Mouse (Mus musculus): Measurements from ENCODE around the gene Clec10a.
"Not testable (repeated sequence)": the region's sequence is repeated elsewhere in the genome, so short reads cannot be mapped to it uniquely, and the experiment has no call there.

The Clec10a gene

DNA sequence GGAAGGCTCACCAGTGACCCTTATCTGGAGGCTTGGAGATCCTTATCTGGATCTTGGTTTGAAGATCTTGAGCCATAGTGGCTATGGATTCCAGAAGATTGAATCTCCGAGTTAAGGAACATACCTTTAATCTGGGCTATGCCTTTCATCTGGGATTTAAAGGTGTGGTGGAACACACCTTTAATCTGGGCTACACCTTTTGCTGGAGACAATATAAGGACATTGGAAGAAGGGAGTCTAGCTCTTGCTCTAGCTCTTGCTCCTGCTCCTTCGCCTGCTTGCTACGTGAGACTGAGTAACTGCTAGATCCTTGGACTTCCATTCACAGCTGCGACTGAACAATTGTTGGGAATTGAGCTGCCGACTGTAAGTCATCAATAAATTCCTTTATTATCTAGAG lies at the start of gene Clec10a:
Gene Clec10a (plus strand): TSS at position 301 of the 400 bp plus-strand sequence.
- not testable (repeated sequence) for DNase-seq (ENCODE audit: low read depth, low spot score)

DNA sequence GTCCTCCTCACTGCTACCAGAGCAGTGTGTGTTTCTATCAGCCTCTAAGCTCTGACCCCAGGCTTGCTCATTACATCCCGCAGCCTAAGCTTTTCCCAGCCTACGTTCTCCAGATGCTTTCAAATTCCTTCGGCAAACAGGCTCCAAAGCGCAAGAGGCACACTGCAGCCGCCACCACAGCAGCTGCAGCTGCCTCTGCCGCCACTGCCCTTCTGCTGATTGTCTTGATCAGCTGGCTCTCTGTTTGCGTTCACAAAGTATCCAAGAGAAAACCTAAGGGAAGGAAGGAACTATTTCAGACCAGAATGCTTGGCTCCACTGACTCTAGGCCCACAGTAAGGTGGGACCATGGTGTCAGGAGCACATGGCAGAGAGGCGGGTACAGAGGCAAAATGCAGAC lies 48.9 kb upstream of the Clec10a start:
- no peak for DNase-seq (ENCODE audit: low read depth, low spot score)

DNA sequence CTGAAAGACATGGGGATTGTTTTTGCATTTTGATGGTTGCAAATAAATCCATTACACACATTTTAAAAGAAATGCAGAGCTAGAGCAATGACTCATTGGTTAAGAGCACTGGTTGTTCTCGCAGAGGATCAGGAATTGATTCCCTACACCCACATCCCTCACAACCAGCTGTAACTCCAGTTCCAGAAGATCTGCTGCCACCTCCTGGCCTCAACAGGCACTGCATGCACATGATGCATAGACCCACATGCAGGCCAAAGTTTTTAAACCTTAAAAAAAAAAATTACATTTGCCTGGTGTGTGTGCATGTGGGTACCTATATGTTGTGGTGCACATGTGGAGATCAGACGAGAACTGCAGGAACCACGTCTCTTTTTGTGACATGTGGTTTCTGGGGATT lies 45.9 kb upstream of the Clec10a start:
- peak; percentile 40 for DNase-seq (ENCODE audit: low read depth, low spot score)

DNA sequence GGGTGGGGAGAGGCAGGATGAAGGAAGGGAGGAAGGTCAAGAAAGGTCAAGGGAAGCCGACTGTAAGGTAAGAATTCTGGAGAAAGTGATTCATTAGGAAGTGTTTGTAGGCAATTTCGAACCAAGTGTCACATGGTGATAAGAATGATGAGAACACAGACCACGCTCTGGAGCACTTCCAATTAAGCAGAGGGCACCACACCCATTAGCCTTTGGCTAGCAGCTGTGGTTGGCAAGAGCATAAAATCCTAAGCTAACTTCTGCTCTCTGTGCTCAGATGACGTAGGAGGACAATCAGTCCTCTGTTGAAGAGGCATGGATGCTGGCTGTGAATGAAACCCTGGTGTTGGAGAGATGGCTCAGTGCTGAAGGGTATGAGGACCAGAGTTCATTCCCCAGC lies 41.4 kb upstream of the Clec10a start:
- DNase-seq (ENCODE audit: low read depth, low spot score) = no peak

DNA sequence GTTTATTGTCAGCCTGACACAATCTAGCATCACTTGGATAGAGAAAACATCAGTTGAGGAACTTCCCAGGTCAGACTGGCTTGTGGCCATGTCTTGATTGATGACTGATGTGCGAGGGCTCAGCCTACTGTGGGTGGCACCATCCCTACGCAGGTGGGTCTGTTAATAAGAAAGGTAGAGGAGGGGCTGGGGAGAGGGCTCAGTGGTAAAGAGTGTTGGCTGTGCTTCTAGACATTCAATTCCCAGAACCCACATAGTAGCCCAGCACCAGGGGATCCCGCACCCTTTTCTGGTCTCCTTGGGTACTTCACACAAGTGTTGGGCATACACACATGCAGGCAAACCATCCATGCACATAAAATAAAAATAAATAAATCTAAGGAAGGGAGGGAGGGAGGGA lies 40.1 kb upstream of the Clec10a start:
- DNase-seq (ENCODE audit: low read depth, low spot score) = no peak

DNA sequence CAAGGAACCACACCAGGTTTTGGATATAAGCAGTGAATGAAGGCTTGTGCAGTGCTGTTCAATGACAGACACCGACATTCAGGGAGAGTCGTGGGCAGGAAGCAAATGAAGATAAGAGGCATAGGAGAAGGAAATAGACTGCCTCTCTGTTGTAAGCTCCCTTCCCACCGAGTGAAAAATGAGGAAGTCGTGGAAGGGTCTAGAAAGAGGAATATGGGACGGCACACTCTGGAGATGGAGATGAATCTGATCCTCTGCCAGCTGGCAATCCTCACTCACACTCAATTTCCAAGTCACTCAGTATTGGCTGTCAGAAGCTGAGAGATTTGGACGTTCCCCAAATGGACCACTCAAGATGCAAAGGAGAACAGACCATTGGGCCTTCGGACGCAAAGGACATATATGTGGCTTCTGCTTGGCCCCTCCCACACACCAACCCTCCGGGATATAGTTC lies 26.0 kb upstream of the Clec10a start, which contains the start of gene Mgl2:
Gene Mgl2 (plus strand): TSS at position 404 of the 454 bp plus-strand sequence.
- DNase-seq (ENCODE audit: low read depth, low spot score) = no peak

DNA sequence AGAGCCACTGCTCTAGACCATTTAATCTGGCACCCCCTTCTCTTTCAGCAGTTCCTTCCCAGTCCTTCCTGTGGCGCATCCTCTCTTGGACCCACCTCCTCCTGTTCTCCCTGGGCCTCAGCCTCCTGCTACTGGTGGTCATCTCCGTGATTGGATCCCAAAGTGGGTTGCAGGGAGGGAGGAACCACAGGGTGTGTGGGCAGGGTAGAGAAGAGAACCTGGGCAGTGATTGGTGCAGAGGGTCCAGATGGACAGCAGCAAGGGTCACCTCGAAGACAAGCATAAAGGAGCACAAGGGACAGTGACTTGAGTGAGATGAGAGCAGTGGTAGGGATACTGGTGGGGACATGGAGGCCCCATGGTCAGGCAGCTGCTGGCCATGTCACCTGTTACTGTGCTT lies 21.0 kb upstream of the Clec10a start:
- DNase-seq (ENCODE audit: low read depth, low spot score) = not testable (repeated sequence)

DNA sequence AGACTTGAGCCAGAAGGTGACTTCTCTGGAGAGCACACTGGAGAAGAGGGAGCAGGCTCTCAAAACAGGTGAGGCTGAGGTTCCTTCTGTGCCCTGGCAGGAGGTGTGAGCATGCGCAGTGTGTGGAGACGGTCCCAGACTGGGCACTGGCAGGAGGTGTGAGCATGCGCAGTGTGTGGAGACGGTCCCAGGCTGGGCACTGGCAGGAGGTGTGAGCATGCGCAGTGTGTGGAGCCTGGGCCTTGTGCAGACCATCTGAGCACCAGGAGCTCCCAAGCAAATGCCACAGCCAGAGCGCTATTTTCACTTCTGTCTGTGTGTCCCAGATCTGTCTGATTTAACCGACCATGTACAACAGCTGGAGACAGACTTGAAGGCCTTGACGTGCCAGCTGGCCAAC lies 20.1 kb upstream of the Clec10a start:
- DNase-seq (ENCODE audit: low read depth, low spot score) = not testable (repeated sequence)

DNA sequence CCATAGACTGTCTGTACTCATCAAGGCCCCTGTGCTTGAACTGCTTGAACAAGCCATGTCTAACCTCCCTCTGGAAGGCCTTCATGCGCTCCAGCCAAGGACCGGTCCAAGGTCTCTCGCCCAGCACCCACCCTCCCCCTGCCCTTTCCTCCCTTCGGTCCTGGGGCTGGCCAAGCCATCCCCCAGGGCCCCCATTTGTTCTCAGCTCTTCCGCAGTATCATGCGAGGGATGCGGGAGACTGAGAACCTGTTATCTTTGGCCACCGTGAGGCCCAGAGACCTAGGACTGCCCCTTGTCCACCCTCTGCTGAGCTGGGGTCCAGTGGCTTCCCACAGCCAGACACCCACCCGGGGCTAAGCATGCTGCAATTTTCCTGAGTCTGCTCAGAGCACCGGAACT lies 16.8 kb upstream of the Clec10a start:
- DNase-seq (ENCODE audit: low read depth, low spot score) = no peak

DNA sequence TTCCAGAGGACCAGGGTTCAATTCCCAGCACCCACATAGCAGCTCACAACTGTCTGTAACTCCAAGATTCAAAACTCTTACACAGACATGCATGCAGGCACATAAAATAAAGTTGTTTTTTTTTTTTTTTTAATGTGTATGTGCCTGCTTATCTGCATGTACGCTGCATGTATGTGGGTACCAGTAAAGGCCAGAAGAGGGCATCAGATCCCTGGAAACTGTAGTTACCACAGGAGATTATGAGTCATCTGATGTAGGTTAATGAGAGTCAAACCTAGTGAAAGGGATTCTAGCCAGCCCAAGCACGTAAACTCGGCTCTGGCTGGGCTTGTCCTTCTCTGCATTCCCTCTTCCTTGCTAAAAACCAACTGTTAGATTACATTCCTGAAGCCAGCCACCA lies 4.9 kb upstream of the Clec10a start:
- no peak for DNase-seq (ENCODE audit: low read depth, low spot score)

DNA sequence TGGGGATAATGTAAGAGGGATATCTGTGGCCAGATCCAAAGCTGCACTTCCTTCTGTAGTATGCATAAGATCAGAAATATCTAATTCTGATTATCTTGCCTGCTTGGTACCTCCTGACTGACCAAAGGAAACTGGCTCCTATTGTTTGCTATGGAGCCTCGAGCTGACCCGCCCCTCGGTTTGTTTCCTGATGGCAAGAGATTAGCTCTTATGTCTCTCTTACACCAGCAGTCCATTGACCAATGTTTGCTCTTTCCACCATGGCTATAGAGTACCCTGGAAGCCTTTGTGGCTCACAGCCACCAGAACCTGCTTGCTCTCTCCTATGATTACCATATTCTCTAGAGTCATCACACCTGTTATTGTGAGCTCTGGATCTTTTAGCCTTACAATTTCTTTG lies 6.3 kb downstream of the Clec10a start:
- no peak for DNase-seq (ENCODE audit: low read depth, low spot score)

DNA sequence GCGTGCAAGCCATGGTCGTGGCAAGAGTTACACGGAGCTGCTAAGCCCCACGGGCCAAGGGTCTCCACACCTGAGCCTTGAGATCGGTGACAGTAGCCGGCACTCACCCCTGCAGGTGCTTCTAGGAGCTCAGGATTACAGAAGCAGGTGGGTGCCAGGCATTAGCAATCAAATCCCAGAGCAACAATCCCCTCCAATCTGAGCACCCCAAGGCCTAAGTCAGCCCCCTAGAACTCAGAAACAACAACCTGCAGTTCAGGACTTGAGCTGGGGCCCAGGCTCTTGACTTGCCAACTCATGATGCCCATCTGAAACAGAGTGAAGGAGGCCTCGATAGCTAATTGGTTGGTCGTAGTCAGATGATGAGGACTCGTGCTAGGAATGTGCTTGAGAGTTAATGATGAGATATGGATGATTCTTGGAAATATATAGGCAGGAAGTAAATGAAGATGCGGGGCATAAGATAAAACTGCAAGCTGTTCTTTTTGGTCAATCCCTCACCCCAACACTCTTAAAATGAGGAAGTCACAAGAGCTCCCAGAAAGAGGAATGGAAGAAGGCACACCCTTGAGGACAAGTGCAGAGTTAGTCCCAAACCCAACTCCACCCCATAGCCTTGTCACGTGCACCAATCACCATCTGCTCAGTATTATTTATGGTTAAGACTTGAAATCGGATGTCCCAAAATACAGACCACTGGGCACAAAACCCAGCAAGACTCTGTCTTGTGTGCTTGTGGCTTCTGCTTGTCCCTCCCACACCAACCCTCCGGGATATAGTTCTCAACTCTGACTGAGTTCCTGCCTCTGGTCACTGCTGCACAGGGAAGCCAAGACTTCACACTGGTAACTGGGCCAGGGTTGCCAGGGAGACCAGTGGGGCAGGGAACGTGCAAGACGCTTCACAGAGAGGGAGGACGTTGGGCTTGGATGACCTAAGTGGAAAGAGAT lies 10.2 kb downstream of the Clec10a start:
- DNase-seq (ENCODE audit: low read depth, low spot score) = no peak

DNA sequence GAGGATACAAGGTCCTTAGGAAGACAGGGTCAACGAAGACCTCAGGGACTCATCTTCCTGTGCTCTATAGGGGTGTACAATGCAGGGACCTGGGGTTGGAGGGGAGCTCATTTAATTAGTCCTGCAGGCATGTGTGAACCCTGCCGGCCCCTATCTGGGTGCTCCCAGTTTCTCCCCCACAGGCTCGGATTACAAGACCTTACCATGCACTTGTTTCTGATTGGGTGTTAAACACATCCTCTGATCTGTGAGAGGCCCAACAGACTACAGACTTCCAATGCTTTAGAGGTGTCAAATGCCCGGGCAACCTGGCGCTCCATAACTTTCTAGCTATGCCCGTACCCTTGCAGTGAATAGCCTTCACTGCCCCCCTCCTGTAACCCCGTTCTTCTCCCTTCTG lies 12.1 kb downstream of the Clec10a start:
- no peak for DNase-seq (ENCODE audit: low read depth, low spot score)

DNA sequence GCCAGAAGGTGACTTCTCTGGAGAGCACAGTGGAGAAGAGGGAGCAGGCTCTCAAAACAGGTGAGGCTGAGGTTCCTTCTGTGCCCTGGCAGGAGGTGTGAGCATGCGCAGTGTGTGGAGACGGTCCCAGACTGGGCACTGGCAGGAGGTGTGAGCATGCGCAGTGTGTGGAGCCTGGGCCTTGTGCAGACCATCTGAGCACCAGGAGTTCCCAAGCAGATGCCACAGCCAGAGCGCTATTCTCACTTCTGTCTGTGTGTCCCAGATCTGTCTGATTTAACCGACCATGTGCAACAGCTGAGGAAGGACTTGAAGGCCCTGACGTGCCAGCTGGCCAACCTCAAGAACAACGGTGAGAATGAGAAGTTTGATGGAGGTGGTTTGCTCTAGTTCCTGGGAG lies 13.5 kb downstream of the Clec10a start:
- not testable (repeated sequence) for DNase-seq (ENCODE audit: low read depth, low spot score)

DNA sequence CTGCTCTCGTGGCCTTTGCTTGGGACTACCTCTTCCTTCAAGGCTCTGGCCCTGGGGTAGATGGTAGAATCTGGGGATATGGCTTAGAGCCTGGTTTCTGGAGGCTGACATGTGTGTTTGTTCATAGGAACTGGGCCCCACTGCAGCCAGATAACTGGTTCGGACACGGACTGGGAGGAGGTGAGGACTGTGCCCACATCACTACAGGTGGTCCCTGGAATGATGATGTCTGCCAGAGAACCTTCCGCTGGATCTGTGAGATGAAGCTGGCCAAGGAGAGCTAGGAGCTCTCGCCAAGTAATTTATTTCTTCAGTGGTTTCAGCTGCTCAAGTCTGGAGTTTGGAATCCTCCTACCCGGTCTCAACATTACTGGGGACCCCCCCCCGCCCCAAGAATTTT lies 14.3 kb downstream of the Clec10a start:
- DNase-seq (ENCODE audit: low read depth, low spot score) = no peak

DNA sequence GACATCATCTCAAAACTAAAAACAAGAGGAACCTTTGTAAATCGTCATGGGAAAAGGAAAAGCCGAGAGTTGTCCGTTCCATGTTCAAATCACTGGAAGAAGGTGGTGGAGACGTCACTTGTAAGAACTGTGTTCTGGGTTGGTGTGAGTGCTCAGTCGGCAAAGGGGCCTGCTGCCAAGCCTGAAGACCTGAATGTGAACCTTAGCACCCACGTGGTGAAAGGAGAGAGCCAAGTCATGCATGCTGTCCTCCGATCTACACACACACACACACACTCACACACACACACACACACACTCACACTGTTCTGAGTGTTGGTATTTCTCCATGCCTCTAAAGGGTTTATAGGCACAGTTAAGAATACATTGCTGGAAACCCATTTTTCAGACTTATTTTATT lies 15.2 kb downstream of the Clec10a start:
- DNase-seq (ENCODE audit: low read depth, low spot score) = no peak

DNA sequence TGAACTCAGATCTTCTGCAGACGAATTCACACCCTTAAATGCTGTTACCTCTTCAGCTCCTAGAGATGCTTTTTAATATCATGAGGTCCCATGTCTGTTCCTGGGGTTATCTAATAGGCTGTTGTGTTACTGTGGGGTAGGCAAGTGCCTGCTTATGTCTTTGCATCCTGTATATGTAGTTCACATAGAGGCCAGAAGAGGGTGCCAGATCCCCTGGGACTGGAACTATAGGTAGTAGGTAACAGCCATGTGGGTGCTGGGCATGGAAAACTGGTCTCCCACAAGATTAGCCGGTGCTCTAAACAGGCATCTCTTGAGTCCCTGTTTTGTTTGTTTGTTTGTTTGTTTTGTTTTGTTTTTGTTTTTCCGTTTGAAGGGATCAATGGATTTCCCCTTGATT lies 15.8 kb downstream of the Clec10a start:
- peak; percentile 67 for DNase-seq (ENCODE audit: low read depth, low spot score)

DNA sequence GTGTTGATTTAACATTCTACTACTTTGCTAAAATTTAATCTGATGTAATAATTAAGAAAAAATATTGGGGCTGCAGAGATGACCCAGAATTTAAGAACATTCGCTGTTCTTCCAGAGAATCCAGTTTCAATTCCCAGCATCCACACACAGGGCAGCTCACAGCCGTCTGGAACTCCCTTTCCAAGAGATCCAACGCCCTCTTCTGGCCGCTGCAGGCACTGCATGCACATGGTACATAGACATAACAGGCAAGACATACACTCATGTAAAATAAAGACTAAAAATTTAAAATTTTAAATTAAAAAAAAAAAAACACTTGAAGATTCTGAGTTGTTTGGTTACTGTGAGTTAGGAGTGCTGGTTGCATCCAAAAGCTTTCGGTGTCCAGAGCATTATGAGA lies 16.3 kb downstream of the Clec10a start:
- peak; percentile 40 for DNase-seq (ENCODE audit: low read depth, low spot score)

DNA sequence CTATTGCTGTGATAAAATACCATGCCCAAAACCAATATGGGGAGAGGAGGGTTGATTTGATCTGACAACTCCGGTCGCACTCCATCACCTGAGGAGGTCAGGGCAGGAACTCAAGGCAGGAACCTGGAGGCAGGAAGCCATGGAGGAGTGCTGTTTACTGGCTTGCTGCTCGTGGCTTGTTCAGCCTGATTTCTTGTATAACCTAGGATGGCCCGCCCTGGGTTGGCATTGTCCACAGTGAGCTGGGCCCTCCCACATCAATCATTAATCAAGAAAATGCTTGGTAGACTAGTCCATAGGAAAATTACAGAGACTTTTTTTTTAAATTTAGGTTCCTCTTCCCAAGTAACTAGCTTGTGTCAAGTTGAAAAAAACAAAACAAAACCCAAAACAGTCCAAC lies 18.5 kb downstream of the Clec10a start:
- no peak for DNase-seq (ENCODE audit: low read depth, low spot score)

DNA sequence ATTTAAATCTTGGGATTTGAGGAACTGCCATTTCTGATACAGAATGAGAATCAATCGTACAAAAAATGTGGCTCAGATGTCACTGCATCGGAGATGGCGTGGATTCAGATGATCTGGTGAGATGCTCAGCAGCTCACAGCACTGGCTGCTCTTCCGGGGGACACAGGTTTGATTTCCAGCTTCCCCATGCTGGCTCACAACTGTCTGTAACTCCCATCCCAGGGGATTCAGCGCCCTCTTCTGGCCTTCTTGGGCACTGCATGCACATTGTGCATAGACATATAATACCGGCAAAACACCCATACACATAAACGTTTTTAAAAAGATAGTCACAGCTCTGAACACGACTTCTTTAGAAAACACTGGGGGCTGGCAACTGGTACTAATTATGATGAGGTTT lies 21.6 kb downstream of the Clec10a start:
- DNase-seq (ENCODE audit: low read depth, low spot score) = peak; percentile 45

DNA sequence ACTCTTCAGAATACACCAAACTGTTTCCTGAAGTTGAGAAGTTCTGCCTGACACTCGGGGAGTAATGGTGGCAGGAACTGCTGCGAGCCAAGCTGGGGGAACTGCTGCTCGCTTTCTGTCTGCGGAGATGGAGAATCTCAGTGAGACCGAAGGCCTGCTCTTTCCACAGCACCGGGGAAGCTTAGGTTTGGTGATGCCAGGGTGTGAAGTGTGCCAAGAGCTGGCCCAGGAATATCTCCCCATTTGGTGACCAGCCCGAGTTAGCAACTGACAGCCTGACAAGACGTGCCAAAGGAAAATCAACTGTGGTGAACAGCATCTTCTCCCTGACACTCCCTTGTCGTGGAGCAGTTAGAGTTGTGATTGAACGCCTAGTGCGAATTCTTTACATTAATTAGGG lies 22.3 kb downstream of the Clec10a start:
- no peak for DNase-seq (ENCODE audit: low read depth, low spot score)

DNA sequence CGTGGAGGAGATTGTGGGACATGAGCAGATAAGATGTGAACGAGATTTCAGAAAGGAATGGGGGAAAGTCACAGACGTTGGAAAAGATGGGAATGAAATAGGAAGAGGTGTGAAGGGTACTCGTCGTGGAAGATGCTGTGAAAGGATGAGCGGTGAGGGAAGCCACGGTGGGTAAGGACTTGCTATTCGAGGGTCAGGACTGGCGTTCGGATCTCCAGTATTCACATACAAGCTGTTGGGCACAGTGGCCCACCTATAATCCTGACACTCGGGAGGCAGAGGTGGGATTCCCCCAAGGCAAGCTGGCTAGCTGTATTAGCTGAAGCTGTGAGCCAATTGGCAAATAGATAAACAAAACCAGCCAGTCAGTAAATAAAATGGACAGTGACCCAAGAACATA lies 22.8 kb downstream of the Clec10a start:
- DNase-seq (ENCODE audit: low read depth, low spot score) = no peak

DNA sequence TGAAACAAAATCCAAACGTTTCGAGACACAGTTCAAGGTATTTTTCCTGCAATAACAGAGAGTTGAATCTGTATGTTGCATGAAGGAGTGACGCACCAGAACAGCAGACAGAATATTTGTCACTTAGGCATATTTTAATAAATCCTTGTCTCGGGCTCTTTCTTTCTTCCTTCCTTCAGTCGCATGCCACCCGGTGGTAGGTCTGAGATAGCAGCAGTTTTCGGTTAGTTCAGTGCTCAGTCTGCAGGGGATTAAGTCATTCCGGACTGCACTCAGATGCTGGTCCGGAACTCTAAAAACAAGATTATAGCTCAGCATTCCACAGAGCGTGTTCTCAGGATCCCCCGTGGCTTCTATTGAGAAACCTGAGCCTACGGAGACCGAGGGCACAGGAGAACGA lies 23.4 kb downstream of the Clec10a start:
- DNase-seq (ENCODE audit: low read depth, low spot score) = no peak

Data from WW6 (cell line).